Mouse (Mus musculus): ENCODE data around the gene Ddr1. TPM values are rescaled to one million over a fixed set of nuclear protein-coding genes. Genes with fewer than 3 reads are reported as not detected.
A peak's percentile ranks its signal among the peaks of the same experiment; 100 is the strongest.
"Not testable (repeated sequence)": the region's sequence is repeated elsewhere in the genome, so short reads cannot be mapped to it uniquely, and the experiment has no call there.

Gene Ddr1
- polyA plus RNA-seq (2012; rRNA removed), result 46.6 and 46.8 TPM in 2 replicates

- peak in 1 of 2 experiments; percentile 67 for DNase-seq (ENCODE audit: extremely low spot score in 1 of 2, low spot score in 1 of 2)
Measured at GRCm38 (mm10) chr17:35704621-35705464, at the start of gene Ddr1. Gene Ddr1 (minus strand): TSS chr17:35704621.

- DNase-seq (ENCODE audit: extremely low spot score in 1 of 2, low spot score in 1 of 2), result no peak
Measured at GRCm38 (mm10) chr17:35753668-35754067, 49.2 kb upstream of the Ddr1 start.

- DNase-seq (ENCODE audit: extremely low spot score in 1 of 2, low spot score in 1 of 2), result peak; percentile 13 to 45
Measured at GRCm38 (mm10) chr17:35752221-35752811, 47.9 kb upstream of the Ddr1 start.

GRCm38 (mm10) chr17:35749685-35750084 lies 45.3 kb upstream of the Ddr1 start:
- DNase-seq (ENCODE audit: extremely low spot score in 1 of 2, low spot score in 1 of 2), result peak; percentile 41 to 70

- DNase-seq (ENCODE audit: extremely low spot score in 1 of 2, low spot score in 1 of 2), result no peak
Measured at GRCm38 (mm10) chr17:35744361-35744760, 39.9 kb upstream of the Ddr1 start.

- DNase-seq (ENCODE audit: extremely low spot score in 1 of 2, low spot score in 1 of 2), result no peak
Measured at GRCm38 (mm10) chr17:35742948-35743347, 38.5 kb upstream of the Ddr1 start.

- no peak for DNase-seq (ENCODE audit: extremely low spot score in 1 of 2, low spot score in 1 of 2)
Measured at GRCm38 (mm10) chr17:35741589-35742226, 37.3 kb upstream of the Ddr1 start.

GRCm38 (mm10) chr17:35740276-35740880 lies 36.0 kb upstream of the Ddr1 start:
- no peak for DNase-seq (ENCODE audit: extremely low spot score in 1 of 2, low spot score in 1 of 2)

- peak; percentile 84 to 98 for DNase-seq (ENCODE audit: extremely low spot score in 1 of 2, low spot score in 1 of 2)
Measured at GRCm38 (mm10) chr17:35739675-35740074, 35.3 kb upstream of the Ddr1 start.

- peak; percentile 59 to 91 for DNase-seq (ENCODE audit: extremely low spot score in 1 of 2, low spot score in 1 of 2)
Measured at GRCm38 (mm10) chr17:35737743-35738142, 33.3 kb upstream of the Ddr1 start.

- peak; percentile 56 to 83 for DNase-seq (ENCODE audit: extremely low spot score in 1 of 2, low spot score in 1 of 2)
Measured at GRCm38 (mm10) chr17:35736280-35736960, 32.0 kb upstream of the Ddr1 start.

GRCm38 (mm10) chr17:35734478-35734877 lies 30.1 kb upstream of the Ddr1 start:
- no peak for DNase-seq (ENCODE audit: extremely low spot score in 1 of 2, low spot score in 1 of 2)

- DNase-seq (ENCODE audit: extremely low spot score in 1 of 2, low spot score in 1 of 2), result no peak
Measured at GRCm38 (mm10) chr17:35733398-35733797, 29.0 kb upstream of the Ddr1 start.

- DNase-seq (ENCODE audit: extremely low spot score in 1 of 2, low spot score in 1 of 2), result no peak
Measured at GRCm38 (mm10) chr17:35731431-35732145, 27.2 kb upstream of the Ddr1 start.

- DNase-seq (ENCODE audit: extremely low spot score in 1 of 2, low spot score in 1 of 2), result not testable (repeated sequence)
Measured at GRCm38 (mm10) chr17:35730112-35730511, 25.7 kb upstream of the Ddr1 start.

- no peak for DNase-seq (ENCODE audit: extremely low spot score in 1 of 2, low spot score in 1 of 2)
Measured at GRCm38 (mm10) chr17:35728821-35729220, 24.4 kb upstream of the Ddr1 start.

GRCm38 (mm10) chr17:35727471-35728205 lies 23.2 kb upstream of the Ddr1 start:
- no peak for DNase-seq (ENCODE audit: extremely low spot score in 1 of 2, low spot score in 1 of 2)

- no peak for DNase-seq (ENCODE audit: extremely low spot score in 1 of 2, low spot score in 1 of 2)
Measured at GRCm38 (mm10) chr17:35727028-35727427, 22.6 kb upstream of the Ddr1 start.
